Mouse (Mus musculus) heart, adult 2 months (tissue): Measurements from ENCODE around the gene Egflam. TPM values are rescaled to one million over a fixed set of nuclear protein-coding genes. Genes with fewer than 3 reads are reported as not detected.

Experiments
- DNase-seq, 2 experiments: peaks; one replicate each; pipeline ENCODE4 v3.0.0; 2021
- H3K27ac ChIP-seq: fragments of 200-600 bp; 2 replicates; pipeline ENCODE4 v1.8.1; 2022
- H3K27me3 ChIP-seq: fragments of 200-500 bp; 2 replicates; pipeline ENCODE4 v1.6.1; 2012; ENCODE audit warnings: mild to moderate bottlenecking, low read length, inconsistent platforms, mixed read lengths; ENCODE audit not compliant: control insufficient read depth, insufficient read depth
- H3K36me3 ChIP-seq: fragments of 200-500 bp; 2 replicates; pipeline ENCODE4 v1.6.1; 2012; ENCODE audit warnings: low read length, inconsistent platforms; ENCODE audit not compliant: control insufficient read depth, insufficient read depth
- H3K4me1 ChIP-seq: fragments of 200-500 bp; 2 replicates; pipeline ENCODE4 v1.6.1; 2011; ENCODE audit warnings: low read length; ENCODE audit not compliant: control insufficient read depth, insufficient read depth
- H3K4me3 ChIP-seq: fragments of 200-600 bp; 2 replicates; pipeline ENCODE4 v1.8.1; 2022
- H3K79me2 ChIP-seq: fragments of 200-500 bp; replicated peaks from 2 replicates; pipeline ENCODE4 v1.6.1; 2012; ENCODE audit warnings: mild to moderate bottlenecking, inconsistent platforms, low read length, moderate library complexity, mixed read lengths; ENCODE audit not compliant: control insufficient read depth, insufficient read depth
- H3K9ac ChIP-seq: fragments of 200-500 bp; 2 replicates; pipeline ENCODE4 v1.6.1; 2012; ENCODE audit warnings: low read depth, mild to moderate bottlenecking, control low read depth, inconsistent platforms, low read length, mixed read lengths
- CTCF ChIP-seq: fragments of 200-600 bp; IDR thresholded peaks from 2 replicates; pipeline ENCODE4 v1.8.1; 2022; ENCODE audit warnings: antibody characterized with exemption, mild to moderate bottlenecking, moderate library complexity
- EP300 ChIP-seq: fragments of 200-500 bp; IDR thresholded peaks from 2 replicates; pipeline ENCODE4 v1.6.1; 2011; ENCODE audit warnings: low read depth, low read length, control low read depth; ENCODE audit not compliant: insufficient read depth
- POLR2A ChIP-seq: fragments of 200-500 bp; IDR thresholded peaks from 2 replicates; pipeline ENCODE4 v1.6.1; 2011; ENCODE audit warnings: mild to moderate bottlenecking, low read depth, low read length, control low read depth; ENCODE audit not compliant: insufficient read depth
- WGBS: fragments of 180-500 bp; shearing (Covaris S2); methylation state at CpG from one replicate; pipeline ENCODE4 v1.1.7; 2018; 5-methylcytosine and 5-hydroxymethylcytosine counted together
- intact Hi-C: fragments of 180-260 bp; cut with DNase I; formaldehyde crosslinking; loops from one replicate; pipeline ENCODE4 v1.15.1; 2025
- polyA plus RNA-seq: library from polyadenylated mRNA; depleted of rRNA; stranded (reverse); fragments of >200 nt; gene quantifications from 2 replicates; pipeline ENCODE4 v1.2.3, GENCODE M21; 2012
- total RNA-seq, 2 experiments: library from RNA; stranded (reverse); gene quantifications; 2 replicates each; pipeline ENCODE4 v1.2.3; 2021

Egflam gene
- total and polyA plus RNA-seq, 3 experiments = 7.1 to 12.0 (median 8.2) TPM

- Histone ChIP-seq H3K79me2 (no peaks in the 10 kb centered on the region), H3K27ac (peak overlapping the region; percentile 64), H3K4me3 (no peak overlapping the region), H3K36me3 (peaks cover 3% of the 10 kb centered on the region), H3K9ac (no peak overlapping the region), H3K27me3 (no peaks in the 10 kb centered on the region), H3K4me1 (peaks cover 26% of the 10 kb centered on the region)
- intact Hi-C loops = loop anchor here (2.0 kb wide), 1 partner anchor 50 kb away; no protein-coding TSS in a partner anchor
- WGBS = 94% methylated on average over 13 of the region's 13 CpGs
- no peak for TF ChIP-seq EP300
- DNase-seq = no peak
Observed at GRCm38 (mm10) chr15:7204917-7205316, 193.3 kb downstream of the Egflam start.

GRCm38 (mm10) chr15:7203606-7204330, 194.4 kb downstream of the Egflam start:
- H3K4me3 ChIP-seq = peak overlapping the region; percentile 1; the same call in 1 of the 2 replicates
- intact Hi-C loops = loop anchor here (2.0 kb wide), 1 partner anchor 49 kb away; no protein-coding TSS in a partner anchor
- no peak overlapping the region for H3K9ac ChIP-seq
- peak overlapping the region; percentile 69 for H3K27ac ChIP-seq
- no peaks in the 10 kb centered on the region for H3K79me2 ChIP-seq
- peaks cover 28% of the 10 kb centered on the region for H3K4me1 ChIP-seq
- TF ChIP-seq EP300 (peak; percentile 58; the same call in 1 of the 2 replicates), POLR2A (no peak), CTCF (no peak)
- peaks cover 3% of the 10 kb centered on the region for H3K36me3 ChIP-seq
- no peaks in the 10 kb centered on the region for H3K27me3 ChIP-seq
- peak; percentile 72 for DNase-seq
- 24% methylated on average over 9 of the region's 9 CpGs for WGBS

DNA sequence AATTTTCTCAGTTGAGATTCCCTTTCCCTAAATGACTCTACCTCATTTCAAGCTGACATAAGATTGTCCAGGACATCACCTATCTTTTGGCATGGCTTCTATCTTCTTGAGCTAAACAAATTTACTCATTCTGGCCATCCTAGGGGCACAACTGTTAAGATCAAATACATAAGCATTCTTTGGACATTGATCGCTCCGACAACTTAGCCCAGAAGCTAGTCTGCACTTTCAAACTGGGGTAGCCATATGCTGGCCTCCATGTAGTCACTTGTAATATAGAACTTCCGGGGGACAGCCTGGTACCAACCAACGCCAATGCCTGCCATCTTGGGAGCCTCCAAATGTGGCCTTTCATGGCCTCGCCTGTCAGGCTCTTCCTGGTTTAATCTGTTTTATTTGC, 195.2 kb downstream of the Egflam start:
- intact Hi-C loops = no loop called here
- 96% methylated on average over 5 of the region's 5 CpGs for WGBS
- peak overlapping the region; percentile 69 for H3K27ac ChIP-seq

GRCm38 (mm10) chr15:7201421-7202380, 196.5 kb downstream of the Egflam start:
- 30% methylated on average over 9 of the region's 9 CpGs for WGBS
- Histone ChIP-seq H3K36me3 (peaks cover 2% of the 10 kb centered on the region; the same call in 1 of the 2 replicates), H3K9ac (no peak overlapping the region), H3K4me1 (peaks cover 29% of the 10 kb centered on the region), H3K27me3 (no peaks in the 10 kb centered on the region), H3K4me3 (no peak overlapping the region), H3K79me2 (no peaks in the 10 kb centered on the region), H3K27ac (peak overlapping the region; percentile 63)
- DNase-seq = no peak
- TF ChIP-seq EP300 = no peak
- no peak for TF ChIP-seq POLR2A
- no peak for TF ChIP-seq CTCF
- intact Hi-C loops = no loop called here

More for the DNA sequence above, 195.2 kb downstream of the Egflam start:
- no peaks in the 10 kb centered on the region for H3K79me2 ChIP-seq
- TF ChIP-seq EP300 (no peak), CTCF (no peak), POLR2A (no peak)
- H3K9ac ChIP-seq = no peak overlapping the region
- peaks cover 2% of the 10 kb centered on the region; the same call in 1 of the 2 replicates for H3K36me3 ChIP-seq
- no peaks in the 10 kb centered on the region for H3K27me3 ChIP-seq
- H3K4me3 ChIP-seq = no peak overlapping the region
- DNase-seq = no peak
- H3K4me1 ChIP-seq = peaks cover 29% of the 10 kb centered on the region

GRCm38 (mm10) chr15:7200286-7200685, 197.9 kb downstream of the Egflam start:
- peaks cover 23% of the 10 kb centered on the region for H3K4me1 ChIP-seq
- H3K27ac ChIP-seq = no peak overlapping the region; the same call in 1 of the 2 replicates
- no peaks in the 10 kb centered on the region for H3K79me2 ChIP-seq
- H3K27me3 ChIP-seq = no peaks in the 10 kb centered on the region
- peaks cover 4% of the 10 kb centered on the region; the same call in 1 of the 2 replicates for H3K36me3 ChIP-seq
- intact Hi-C loops = no loop called here
- no peak overlapping the region for H3K9ac ChIP-seq
- no peak for DNase-seq
- WGBS = 41% methylated on average over 6 of the region's 6 CpGs
- no peak overlapping the region for H3K4me3 ChIP-seq
- TF ChIP-seq CTCF (no peak), EP300 (no peak), POLR2A (no peak)
